Mouse (Mus musculus) lung, adult 2 months (tissue): ENCODE measurements around the gene Ctsw.

Experiments
- CTCF ChIP-seq: fragments of 200-500 bp; IDR thresholded peaks from 2 replicates; pipeline ENCODE4 v1.5.1; 2011; ENCODE audit warnings: mild to moderate bottlenecking, low read length, control low read depth; ENCODE audit not compliant: insufficient read depth
- POLR2A ChIP-seq: fragments of 200-500 bp; IDR thresholded peaks from 2 replicates; pipeline ENCODE4 v1.6.1; 2011; ENCODE audit warnings: low read depth, mild to moderate bottlenecking, control low read depth, low read length, borderline replicate concordance; ENCODE audit errors: extremely low read depth

GRCm38 (mm10) chr19:5481398-5481797 lies 13.1 kb upstream of the Ctsw start:
- TF ChIP-seq CTCF = no peak
- TF ChIP-seq POLR2A = no peak
